Mouse (Mus musculus) skeletal muscle tissue, postnatal 0 days (tissue): Measurements from ENCODE around the gene Trpc6. TPM values are rescaled to one million over a fixed set of nuclear protein-coding genes. Genes with fewer than 3 reads are reported as not detected.

Source experiments
- polyA plus RNA-seq: library from polyadenylated mRNA; unstranded; fragments of >200 nt; fragmentation: Nextera tagmentation; extraction: Ambion mirVana; gene quantifications from 2 replicates; pipeline ENCODE4 v1.2.1, GENCODE M21; 2015

Trpc6 gene
- 0.18 and 0.19 TPM in 2 replicates for polyA plus RNA-seq

DNA sequence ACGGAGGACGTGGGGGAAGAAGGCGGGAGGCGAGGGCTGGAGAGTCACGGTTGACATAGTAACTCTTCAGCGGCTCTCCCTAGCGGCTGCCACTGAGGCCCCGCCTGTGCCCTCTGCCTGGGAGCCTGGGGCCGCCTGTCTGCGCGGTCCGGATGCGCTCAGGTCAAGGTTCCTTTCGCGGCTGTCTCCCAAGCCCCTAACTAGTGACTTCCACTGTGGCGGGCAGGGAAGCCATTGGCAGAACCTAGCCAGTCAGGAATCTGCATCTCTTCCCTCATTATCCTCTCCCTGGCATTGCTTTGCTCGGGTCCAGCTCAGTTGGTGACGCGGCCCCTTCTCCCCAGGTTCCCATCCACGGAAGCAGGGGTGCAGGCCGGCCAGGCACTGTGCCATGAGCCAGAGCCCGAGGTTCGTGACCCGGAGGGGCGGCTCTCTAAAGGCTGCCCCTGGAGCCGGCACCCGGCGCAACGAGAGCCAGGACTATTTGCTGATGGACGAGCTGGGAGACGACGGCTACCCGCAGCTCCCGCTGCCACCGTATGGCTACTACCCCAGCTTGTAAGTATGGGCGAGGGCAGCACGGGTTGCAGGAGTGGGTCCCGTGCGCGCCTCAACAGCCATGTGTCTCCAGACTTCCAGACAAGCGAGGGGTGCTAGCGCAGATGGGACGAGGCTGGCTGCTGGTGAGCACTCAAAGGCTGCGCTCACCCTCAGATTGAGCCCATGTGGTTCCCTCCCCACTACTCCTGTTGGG, at the start of gene Trpc6:
TSS of gene Trpc6 (plus strand) at position 102 of the 754 bp plus-strand sequence.

